Mouse (Mus musculus): ENCODE results near the gene Tcl1b1. TPM values are rescaled to one million over a fixed set of nuclear protein-coding genes. Genes with fewer than 3 reads are reported as not detected.
"Not testable (repeated sequence)": the region's sequence is repeated elsewhere in the genome, so short reads cannot be mapped to it uniquely, and the experiment has no call there.

Tcl1b1 gene
- polyA plus RNA-seq, 1 experiment from 2014 or later, result not detected

GRCm38 (mm10) chr12:105199684-105200497 lies 40.4 kb downstream of the Tcl1b1 start:
- ATAC-seq (ENCODE audit: insufficient number of reproducible peaks, insufficient read depth, low FRiP score, low read depth), result not testable (repeated sequence)
- WGBS, result 61% methylated on average over 7 of the region's 7 CpGs

DNA sequence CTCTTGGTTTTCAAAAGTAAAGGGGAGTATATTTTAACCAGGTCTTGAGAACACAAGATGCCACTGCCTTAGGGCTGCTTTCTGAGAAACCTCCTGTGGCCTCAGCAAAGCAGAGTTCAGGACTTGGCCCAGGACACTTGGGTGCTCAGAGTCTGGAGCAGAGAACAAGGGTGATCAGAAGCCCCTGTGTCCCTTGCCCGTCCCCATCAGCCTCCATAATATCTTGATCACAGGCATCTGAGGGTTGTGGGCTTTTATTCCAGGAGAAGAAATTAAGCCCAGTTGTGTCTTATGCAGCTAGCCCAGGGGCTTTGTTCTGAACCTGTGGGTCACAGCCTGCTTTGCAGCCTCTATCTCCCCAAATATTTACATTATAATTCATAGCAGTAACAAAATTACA lies 42.2 kb downstream of the Tcl1b1 start, which contains the start of gene Tcl1b4:
Gene Tcl1b4, plus strand, starts transcription at position 301 of the 400 bp plus-strand sequence.
- not testable (repeated sequence) for H3K4me3 ChIP-seq (ENCODE audit: control insufficient read depth in 1 of 2, insufficient read depth in 1 of 2, low read depth in 1 of 2, low read length in 2 of 2); H3K27me3 ChIP-seq (ENCODE audit: control insufficient read depth, insufficient read depth, low read length); H3K9me3 ChIP-seq (ENCODE audit: control insufficient read depth, low read length); ATAC-seq (ENCODE audit: insufficient number of reproducible peaks, insufficient read depth, low FRiP score, low read depth); H3K9ac ChIP-seq (ENCODE audit: low read length); H3K27ac ChIP-seq (replicated peaks in 1 of 2; ENCODE audit: control insufficient read depth in 1 of 2, insufficient read depth in 1 of 2, low read depth in 2 of 2, low read length in 2 of 2); H3K36me3 ChIP-seq (ENCODE audit: control insufficient read depth, insufficient read depth, low read length); H3K4me1 ChIP-seq (ENCODE audit: control insufficient read depth in 2 of 2, insufficient read depth in 2 of 2, low read length in 2 of 2); H3K4me2 ChIP-seq (ENCODE audit: low read length)
- 72% methylated on average over 1 of the region's 1 CpGs for WGBS

More at GRCm38 (mm10) chr12:105199684-105200497, 40.4 kb downstream of the Tcl1b1 start:
- H3K4me1 ChIP-seq (ENCODE audit: control insufficient read depth in 2 of 2, insufficient read depth in 2 of 2, low read length in 2 of 2); H3K27ac ChIP-seq (replicated peaks in 1 of 2; ENCODE audit: control insufficient read depth in 1 of 2, insufficient read depth in 1 of 2, low read depth in 2 of 2, low read length in 2 of 2); H3K36me3 ChIP-seq (ENCODE audit: control insufficient read depth, insufficient read depth, low read length); H3K4me2 ChIP-seq (ENCODE audit: low read length); H3K27me3 ChIP-seq (ENCODE audit: control insufficient read depth, insufficient read depth, low read length); H3K9me3 ChIP-seq (ENCODE audit: control insufficient read depth, low read length); H3K4me3 ChIP-seq (ENCODE audit: control insufficient read depth in 1 of 2, insufficient read depth in 1 of 2, low read depth in 1 of 2, low read length in 2 of 2); H3K9ac ChIP-seq (ENCODE audit: low read length): not testable (repeated sequence)

GRCm38 (mm10) chr12:105207071-105207470 lies 47.6 kb downstream of the Tcl1b1 start:
- Histone ChIP-seq H3K4me1 (ENCODE audit: control insufficient read depth in 2 of 2, insufficient read depth in 2 of 2, low read length in 2 of 2) (no peaks in the 10 kb centered on the region), H3K27ac (replicated peaks in 1 of 2; ENCODE audit: control insufficient read depth in 1 of 2, insufficient read depth in 1 of 2, low read depth in 2 of 2, low read length in 2 of 2) (no peak overlapping the region), H3K9ac (ENCODE audit: low read length) (no peak overlapping the region), H3K4me2 (ENCODE audit: low read length) (no peak overlapping the region), H3K4me3 (ENCODE audit: control insufficient read depth in 1 of 2, insufficient read depth in 1 of 2, low read depth in 1 of 2, low read length in 2 of 2) (no peak overlapping the region), H3K36me3 (ENCODE audit: control insufficient read depth, insufficient read depth, low read length) (no peaks in the 10 kb centered on the region), H3K9me3 (ENCODE audit: control insufficient read depth, low read length) (no peaks in the 10 kb centered on the region), H3K27me3 (ENCODE audit: control insufficient read depth, insufficient read depth, low read length) (no peaks in the 10 kb centered on the region)
- WGBS, result 11% methylated on average over 1 of the region's 1 CpGs
- no peak for ATAC-seq (ENCODE audit: insufficient number of reproducible peaks, insufficient read depth, low FRiP score, low read depth)

DNA sequence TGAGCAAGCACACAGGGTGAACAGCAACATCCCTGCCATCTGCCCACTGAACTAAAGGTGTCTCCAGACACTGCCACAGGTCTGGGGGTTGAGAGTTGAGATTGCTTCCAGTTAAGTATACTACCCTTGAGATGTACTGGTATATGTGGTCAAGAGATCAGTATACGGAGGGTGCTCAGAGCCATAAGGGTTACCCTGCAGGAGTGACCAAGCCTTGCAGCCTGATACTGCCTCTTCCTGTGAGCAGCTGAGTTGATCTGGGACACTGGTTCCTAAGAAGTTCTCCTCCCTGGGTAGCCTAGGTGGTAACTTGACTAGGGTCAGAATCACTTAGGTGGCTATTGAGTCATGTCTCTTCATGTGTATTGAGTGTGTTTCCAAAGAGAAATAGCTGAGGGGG lies 49.0 kb downstream of the Tcl1b1 start:
- Histone ChIP-seq H3K27ac (replicated peaks in 1 of 2; ENCODE audit: control insufficient read depth in 1 of 2, insufficient read depth in 1 of 2, low read depth in 2 of 2, low read length in 2 of 2) (no peak overlapping the region), H3K36me3 (ENCODE audit: control insufficient read depth, insufficient read depth, low read length) (no peaks in the 10 kb centered on the region), H3K9ac (ENCODE audit: low read length) (no peak overlapping the region), H3K4me3 (ENCODE audit: control insufficient read depth in 1 of 2, insufficient read depth in 1 of 2, low read depth in 1 of 2, low read length in 2 of 2) (no peak overlapping the region), H3K9me3 (ENCODE audit: control insufficient read depth, low read length) (no peaks in the 10 kb centered on the region), H3K27me3 (ENCODE audit: control insufficient read depth, insufficient read depth, low read length) (no peaks in the 10 kb centered on the region), H3K4me1 (ENCODE audit: control insufficient read depth in 2 of 2, insufficient read depth in 2 of 2, low read length in 2 of 2) (no peaks in the 10 kb centered on the region), H3K4me2 (ENCODE audit: low read length) (no peak overlapping the region)
- 81% methylated on average over 1 of the region's 1 CpGs for WGBS
- ATAC-seq (ENCODE audit: insufficient number of reproducible peaks, insufficient read depth, low FRiP score, low read depth), result no peak

GRCm38 (mm10) chr12:105209231-105209630 lies 49.7 kb downstream of the Tcl1b1 start:
- Histone ChIP-seq H3K36me3 (ENCODE audit: control insufficient read depth, insufficient read depth, low read length) (no peaks in the 10 kb centered on the region), H3K4me2 (ENCODE audit: low read length) (no peak overlapping the region), H3K4me1 (ENCODE audit: control insufficient read depth in 2 of 2, insufficient read depth in 2 of 2, low read length in 2 of 2) (no peaks in the 10 kb centered on the region), H3K9ac (ENCODE audit: low read length) (no peak overlapping the region), H3K4me3 (ENCODE audit: control insufficient read depth in 1 of 2, insufficient read depth in 1 of 2, low read depth in 1 of 2, low read length in 2 of 2) (no peak overlapping the region), H3K27ac (replicated peaks in 1 of 2; ENCODE audit: control insufficient read depth in 1 of 2, insufficient read depth in 1 of 2, low read depth in 2 of 2, low read length in 2 of 2) (no peak overlapping the region), H3K9me3 (ENCODE audit: control insufficient read depth, low read length) (no peaks in the 10 kb centered on the region), H3K27me3 (ENCODE audit: control insufficient read depth, insufficient read depth, low read length) (no peaks in the 10 kb centered on the region)
- 87% methylated on average over 7 of the region's 7 CpGs for WGBS
- no peak for ATAC-seq (ENCODE audit: insufficient number of reproducible peaks, insufficient read depth, low FRiP score, low read depth)

Other genes with a start within 250 kb of the Tcl1b1 start
- 0.75 and 0.93 TPM in 2 replicates for gene Syne3, start 149.9 kb upstream of the Tcl1b1 start, polyA plus RNA-seq (2014; fragmentation: Nextera tagmentation; extraction: Ambion mirVana)
- gene Glrx5, start 127.0 kb upstream of the Tcl1b1 start, polyA plus RNA-seq (2014; fragmentation: Nextera tagmentation; extraction: Ambion mirVana), result 200 and 208 TPM in 2 replicates
- not detected in 2 replicates for gene Tcl1b2, start 13.7 kb upstream of the Tcl1b1 start, polyA plus RNA-seq (2014; fragmentation: Nextera tagmentation; extraction: Ambion mirVana)
- gene Tcl1b5, start 16.7 kb downstream of the Tcl1b1 start, polyA plus RNA-seq (2014; fragmentation: Nextera tagmentation; extraction: Ambion mirVana), result not detected in 2 replicates
- gene Tcl1b3, start 31.4 kb downstream of the Tcl1b1 start, polyA plus RNA-seq (2014; fragmentation: Nextera tagmentation; extraction: Ambion mirVana), result not detected in 2 replicates
- not detected in 2 replicates for gene Tcl1b4, start 42.3 kb downstream of the Tcl1b1 start, polyA plus RNA-seq (2014; fragmentation: Nextera tagmentation; extraction: Ambion mirVana)
- gene Tcl1, start 63.1 kb downstream of the Tcl1b1 start, polyA plus RNA-seq (2014; fragmentation: Nextera tagmentation; extraction: Ambion mirVana), result not detected in 2 replicates
- not detected in 2 replicates for gene Tunar, start 174.2 kb downstream of the Tcl1b1 start, polyA plus RNA-seq (2014; fragmentation: Nextera tagmentation; extraction: Ambion mirVana)

Data from heart, embryonic 14.5 days (tissue).